Mouse (Mus musculus): ENCODE results near the gene Zfp148. TPM values are rescaled to one million over a fixed set of nuclear protein-coding genes. Genes with fewer than 3 reads are reported as not detected.

Gene Zfp148
- 100 to 1,000 TPM; 160 to 197 (median 184) TPM for total RNA-seq (2022)

DNA sequence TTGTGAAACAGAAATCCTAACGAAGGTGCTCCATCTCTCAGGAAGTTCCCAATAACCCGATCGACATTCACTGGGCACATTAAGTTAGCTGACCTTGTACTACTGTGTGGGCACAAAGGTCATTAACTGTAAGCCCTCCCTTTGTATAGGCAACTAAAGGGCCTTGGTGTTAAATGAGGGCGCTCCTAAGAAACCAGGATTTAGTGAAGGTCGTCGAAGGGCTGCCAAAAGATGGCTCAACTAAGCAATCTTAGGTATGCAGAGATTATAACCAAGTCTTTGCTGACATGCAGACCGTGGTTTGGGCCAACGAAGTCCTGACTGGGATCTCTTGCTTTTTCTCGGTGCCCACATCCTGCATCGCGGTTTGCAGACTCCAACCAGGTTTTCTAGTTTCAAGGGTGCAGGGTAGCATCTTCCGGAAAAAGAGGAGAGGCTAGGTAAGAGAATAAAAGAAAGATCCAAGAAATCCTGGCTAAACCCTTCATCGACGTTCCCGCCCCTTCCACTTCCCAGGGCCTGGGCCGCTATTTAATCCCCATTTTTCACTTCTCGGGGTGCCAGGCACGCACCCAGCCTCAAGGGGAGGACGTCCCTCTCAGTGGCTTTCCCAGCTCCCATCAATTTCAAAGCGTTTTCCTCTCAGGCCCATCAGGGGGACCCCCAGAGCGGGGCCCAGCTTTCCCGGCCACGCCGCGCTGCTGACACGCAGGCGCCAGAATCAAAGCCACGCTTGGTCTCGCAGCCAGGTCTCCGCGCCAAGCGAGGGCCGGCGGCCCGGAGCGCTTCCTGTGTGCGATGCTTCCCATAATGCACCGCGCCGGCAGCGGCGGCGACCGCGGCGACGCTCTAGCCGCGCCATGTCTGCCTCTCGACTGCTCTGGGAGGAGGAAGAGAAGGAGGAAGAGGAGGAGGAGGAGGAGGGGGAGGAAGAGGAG lies at the start of gene Zfp148:
Zfp148 (plus strand) TSS at position 893 of the 938 bp plus-strand sequence.
- peak; percentile 81 to 87 for DNase-seq (ENCODE audit: low spot score in 2 of 2)

GRCm38 (mm10) chr16:33333015-33333414 lies 47.6 kb upstream of the Zfp148 start:
- DNase-seq (ENCODE audit: low spot score in 2 of 2) = no peak

GRCm38 (mm10) chr16:33337177-33337576 lies 43.5 kb upstream of the Zfp148 start:
- DNase-seq (ENCODE audit: low spot score in 2 of 2) = peak; percentile 55 to 65

GRCm38 (mm10) chr16:33337681-33338080 lies 43.0 kb upstream of the Zfp148 start:
- DNase-seq (ENCODE audit: low spot score in 2 of 2) = no peak

GRCm38 (mm10) chr16:33338492-33338891 lies 42.1 kb upstream of the Zfp148 start:
- no peak for DNase-seq (ENCODE audit: low spot score in 2 of 2)

DNA sequence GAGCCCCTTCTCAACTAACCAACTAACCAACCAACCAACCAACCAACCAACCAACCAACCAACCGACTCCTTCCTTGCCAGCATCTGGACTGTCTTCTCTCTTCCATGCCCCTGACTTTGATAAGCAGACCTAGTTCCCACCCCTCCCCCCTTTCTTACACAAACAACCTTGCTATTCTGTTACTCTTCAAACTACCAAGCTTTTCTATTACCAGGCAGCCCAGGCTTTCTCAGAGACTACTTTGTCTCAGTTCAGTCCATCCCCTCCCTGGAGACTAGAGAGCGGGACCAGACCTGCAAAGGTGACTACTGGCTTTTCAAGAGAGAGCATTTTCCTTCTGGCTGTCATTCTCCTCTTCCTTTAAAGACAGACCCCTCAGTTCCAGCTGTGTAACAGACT lies 41.2 kb upstream of the Zfp148 start:
- no peak for DNase-seq (ENCODE audit: low spot score in 2 of 2)

DNA sequence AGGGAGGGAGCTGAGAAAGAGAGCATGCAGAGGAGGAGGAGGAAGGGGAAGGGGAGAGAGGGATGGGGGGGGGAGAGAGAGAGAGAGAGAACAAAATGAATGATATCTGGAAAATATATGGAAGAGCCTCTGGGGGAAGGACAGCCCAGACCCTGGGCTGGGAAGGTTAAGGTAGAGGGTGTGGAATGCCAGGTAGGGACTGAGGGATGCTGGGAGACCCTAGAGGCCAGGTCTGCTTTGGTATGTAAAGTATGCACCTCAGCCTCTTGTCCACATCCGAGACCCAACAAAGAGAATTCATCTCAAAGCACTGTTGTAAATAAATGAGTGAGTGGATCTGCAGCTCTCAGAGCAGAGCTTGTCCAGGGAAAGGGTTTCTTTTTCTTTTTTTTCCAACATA lies 38.3 kb upstream of the Zfp148 start:
- DNase-seq (ENCODE audit: low spot score in 2 of 2) = no peak

GRCm38 (mm10) chr16:33343106-33343505 lies 37.5 kb upstream of the Zfp148 start:
- no peak for DNase-seq (ENCODE audit: low spot score in 2 of 2)

- no peak for DNase-seq (ENCODE audit: low spot score in 2 of 2)
These were observed 37.0 kb upstream of the Zfp148 start for GRCm38 (mm10) chr16:33343601-33344000.

GRCm38 (mm10) chr16:33344379-33344778 lies 36.3 kb upstream of the Zfp148 start:
- peak; percentile 49 to 81 for DNase-seq (ENCODE audit: low spot score in 2 of 2)

GRCm38 (mm10) chr16:33344875-33345274 lies 35.8 kb upstream of the Zfp148 start:
- peak in 1 of 2 experiments; percentile 33 for DNase-seq (ENCODE audit: low spot score in 2 of 2)

- no peak for DNase-seq (ENCODE audit: low spot score in 2 of 2)
These were observed 34.3 kb upstream of the Zfp148 start for GRCm38 (mm10) chr16:33346376-33346775.

- no peak for DNase-seq (ENCODE audit: low spot score in 2 of 2)
These were observed 33.5 kb upstream of the Zfp148 start for GRCm38 (mm10) chr16:33347134-33347533.

DNA sequence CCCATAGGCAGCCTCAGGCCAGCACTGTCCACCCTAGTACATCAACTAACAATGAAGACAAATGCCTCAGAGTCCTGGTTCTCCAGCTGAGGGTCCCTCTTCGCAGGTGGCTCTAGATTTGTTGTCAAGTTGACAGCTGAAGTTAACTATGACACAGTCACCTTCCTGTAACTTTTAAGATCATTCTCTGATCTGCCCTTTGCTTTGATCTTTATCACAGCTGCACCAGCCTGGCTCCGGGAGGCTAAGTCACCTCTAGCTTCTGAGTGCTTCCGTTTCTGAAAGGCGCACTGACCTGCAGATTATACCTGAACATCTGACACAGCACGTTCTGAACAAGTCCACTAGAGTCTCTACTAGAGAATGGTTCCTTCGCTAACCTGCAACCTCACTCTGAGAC lies 22.8 kb upstream of the Zfp148 start:
- DNase-seq (ENCODE audit: low spot score in 2 of 2) = no peak

DNA sequence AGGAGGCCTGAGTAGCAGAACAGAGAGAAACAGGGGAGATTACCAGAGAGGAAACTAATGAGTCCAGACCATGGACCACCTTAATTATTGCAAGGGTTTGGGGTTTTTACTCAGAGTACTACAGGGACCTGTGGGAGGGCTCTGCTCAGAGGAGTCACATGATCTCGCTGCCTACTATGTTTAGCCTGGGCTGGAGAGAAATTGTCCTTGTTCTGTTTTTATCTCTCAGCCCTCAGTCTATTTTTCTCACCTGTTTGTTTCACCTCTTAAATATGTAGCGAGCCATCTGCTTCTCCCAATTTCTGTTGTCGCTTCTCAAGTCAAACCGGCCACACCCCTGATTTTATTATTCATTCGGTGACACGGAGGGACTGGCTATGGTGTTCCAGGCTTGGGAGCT lies 14.9 kb upstream of the Zfp148 start:
- DNase-seq (ENCODE audit: low spot score in 2 of 2) = peak in 1 of 2 experiments; percentile 40

GRCm38 (mm10) chr16:33368632-33369031 lies 12.0 kb upstream of the Zfp148 start:
- no peak for DNase-seq (ENCODE audit: low spot score in 2 of 2)

DNA sequence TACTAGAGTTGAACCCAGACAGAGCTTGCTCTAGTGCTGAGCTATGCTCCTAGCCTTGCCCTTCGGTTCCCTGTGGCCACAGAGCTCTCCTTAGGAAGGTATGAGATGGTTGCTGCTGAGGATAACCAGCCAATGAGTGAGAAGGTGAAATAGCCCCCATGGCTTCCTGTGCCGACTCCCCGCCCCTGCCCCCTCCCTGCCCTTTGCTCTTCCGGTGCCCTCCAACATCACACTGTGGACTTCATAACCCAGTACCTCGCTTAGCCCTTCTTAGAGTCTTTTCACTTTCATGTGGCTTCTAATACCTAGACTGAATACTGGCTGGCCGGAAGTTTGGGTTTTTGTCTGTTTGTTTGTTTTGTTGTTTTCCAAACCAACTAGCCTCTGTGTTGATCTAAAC lies 9.8 kb upstream of the Zfp148 start:
- no peak for DNase-seq (ENCODE audit: low spot score in 2 of 2)

- DNase-seq (ENCODE audit: low spot score in 2 of 2) = no peak
These were observed 8.0 kb upstream of the Zfp148 start for GRCm38 (mm10) chr16:33372611-33373010.

DNA sequence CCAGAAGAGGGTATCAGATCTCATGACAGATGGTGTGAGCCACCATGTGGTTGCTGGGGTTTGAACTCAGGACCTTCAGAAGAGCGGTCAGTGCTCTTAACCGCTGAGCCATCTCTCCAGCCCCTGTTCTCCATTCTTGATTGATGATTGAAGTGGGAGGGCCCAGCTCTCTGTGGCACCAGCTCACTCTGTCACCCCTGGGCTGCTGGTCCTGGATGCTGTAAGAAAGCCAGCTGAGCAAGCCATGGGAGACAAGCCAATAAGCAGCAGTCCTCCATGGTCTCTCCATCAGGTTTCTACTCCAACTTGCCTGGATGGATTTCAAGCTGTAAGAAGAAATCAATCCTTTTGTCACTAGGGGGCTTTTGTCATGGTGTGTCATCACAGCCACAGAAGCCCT lies 7.3 kb upstream of the Zfp148 start:
- no peak for DNase-seq (ENCODE audit: low spot score in 2 of 2)

- no peak for DNase-seq (ENCODE audit: low spot score in 2 of 2)
These were observed 4.4 kb upstream of the Zfp148 start for GRCm38 (mm10) chr16:33376266-33376665.

DNA sequence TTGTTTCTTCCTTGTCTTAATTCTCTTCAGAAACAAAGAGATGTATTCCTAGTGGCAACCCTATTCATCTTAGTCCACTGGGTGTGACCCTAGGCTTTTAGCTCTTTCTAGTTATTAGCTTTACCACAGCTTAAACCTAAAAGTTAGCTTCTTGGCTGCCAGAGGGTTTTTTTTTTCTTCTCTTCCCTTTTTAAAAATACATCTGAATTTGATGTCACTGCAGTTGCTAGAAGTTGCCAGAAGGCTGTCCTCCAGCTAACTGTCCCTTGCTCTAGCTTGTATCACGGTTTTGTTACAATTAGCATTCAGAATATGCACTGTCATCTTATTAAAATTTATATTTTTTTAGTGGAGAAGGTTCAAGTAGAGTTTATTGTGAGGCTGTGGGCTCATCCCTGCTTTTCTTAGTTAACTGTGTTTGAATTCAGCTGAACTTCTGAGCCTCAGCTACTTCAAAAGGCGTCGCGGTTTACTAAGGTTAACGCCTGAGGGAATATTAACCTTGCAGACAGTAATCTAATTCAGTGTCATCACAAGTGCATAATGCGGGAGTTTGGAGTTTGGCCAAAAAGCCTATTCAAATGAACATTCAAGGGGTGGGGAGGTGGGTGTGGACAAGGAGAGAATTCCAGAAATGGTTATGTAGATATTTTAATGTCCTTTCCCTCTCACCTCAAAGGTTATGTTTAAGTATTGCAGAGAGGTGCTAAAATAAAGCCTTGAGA lies 1.3 kb upstream of the Zfp148 start:
- DNase-seq (ENCODE audit: low spot score in 2 of 2) = no peak

DNA sequence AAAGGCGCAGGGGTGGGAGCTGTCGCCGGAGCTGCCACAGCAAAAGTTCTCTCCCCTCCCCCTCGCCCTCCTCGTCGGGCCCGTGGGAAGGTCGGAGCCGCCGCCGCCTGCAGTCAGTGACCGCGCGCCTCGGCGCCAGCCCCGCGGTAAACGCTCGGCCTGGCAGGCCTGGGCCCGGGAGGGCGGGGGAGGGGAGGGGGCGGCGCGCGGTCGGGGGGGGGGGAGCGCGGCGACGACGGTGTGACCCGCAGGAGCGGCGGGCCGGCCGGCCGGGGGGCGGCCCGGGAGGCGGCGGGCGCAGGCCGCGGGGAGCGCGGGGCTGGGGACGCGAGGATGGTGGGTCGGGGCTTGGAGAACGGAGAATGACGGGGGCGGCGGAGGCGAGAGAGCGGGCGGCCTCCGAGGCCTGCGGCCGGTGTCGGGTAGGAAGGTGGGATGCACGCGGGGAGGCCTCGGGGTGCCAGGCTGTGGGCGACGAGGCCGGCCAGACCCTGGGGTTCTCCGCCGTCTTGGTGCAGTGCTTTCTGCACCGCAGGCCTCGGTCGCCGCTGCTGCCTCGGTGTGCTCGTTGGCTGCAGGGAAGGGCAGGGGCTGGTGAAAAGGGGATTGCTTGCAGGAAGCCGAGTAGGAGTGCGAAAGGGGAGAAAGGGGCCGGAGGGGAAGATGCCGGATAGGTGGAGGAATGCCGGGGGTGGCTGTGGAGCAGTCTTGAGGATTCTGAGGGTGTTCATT lies 412 bp downstream of the Zfp148 start:
- peak; percentile 17 to 39 for DNase-seq (ENCODE audit: low spot score in 2 of 2)
